ENCODE assay signal across 16 mouse cellular contexts in the genomic region with DNA sequence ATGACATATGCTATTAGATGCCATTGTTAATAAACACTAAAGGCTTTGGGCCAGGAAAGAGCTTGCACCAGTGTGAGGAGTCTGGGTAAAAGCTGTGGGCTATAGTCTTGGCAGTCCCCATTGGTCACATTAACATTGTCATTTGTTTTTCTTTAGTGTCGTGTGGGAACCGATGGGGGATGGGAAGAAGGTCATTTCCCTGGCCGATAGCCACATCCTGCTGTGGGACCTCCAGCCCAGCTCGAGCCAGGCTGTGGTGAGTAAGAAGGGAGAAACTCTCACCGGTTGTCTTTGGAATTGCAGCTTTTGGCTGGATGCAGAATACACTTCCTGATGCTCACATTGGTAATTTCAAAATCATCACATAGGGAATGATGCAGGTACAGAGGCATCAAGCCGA.
DNase-seq lines count a peak whose midpoint lies in the region; ATAC-seq and TF ChIP-seq lines count a peak whose summit lies in the region.
"Had no signal": no experiment of that assay in that cellular context is flagged by ENCODE, and none has a peak within 500 bp of the region (broad histone marks: within the 10 kb centered on the region; RNA-seq: fewer than 3 reads in every experiment).

No protein-coding gene starts in this region.

- intact Hi-C loops in heart, adult 2 months (cut with DNase I): no loop called here

- no peaks in the 10 kb centered on the region for H3K9me3 ChIP-seq in kidney, embryonic 15.5 days (replicated peaks)
- H3K9me3 ChIP-seq: embryonic facial prominence, embryonic 10.5 days; limb, embryonic 15.5 days; liver, embryonic 15.5 days; stomach, embryonic 15.5 days had no signal

- H3K9ac ChIP-seq in heart, adult 2 months (ENCODE audit: low read depth, low read length): no peak overlapping the region
- H3K9ac ChIP-seq in kidney, embryonic 15.5 days: no peak overlapping the region
- H3K9ac ChIP-seq: heart, embryonic 12.5 days; limb, embryonic 15.5 days; liver, embryonic 15.5 days; stomach, embryonic 15.5 days had no signal

- H3K27me3 ChIP-seq in heart, adult 2 months (ENCODE audit: control insufficient read depth, insufficient read depth, low read length): no peaks in the 10 kb centered on the region
- no peaks in the 10 kb centered on the region for H3K27me3 ChIP-seq in kidney, embryonic 15.5 days
- H3K27me3 ChIP-seq: heart, embryonic 12.5 days; limb, embryonic 15.5 days; liver, embryonic 15.5 days; stomach, embryonic 15.5 days had no signal

- no peak overlapping the region for H3K27ac ChIP-seq in heart, adult 2 months
- H3K27ac ChIP-seq in kidney, embryonic 15.5 days: no peak overlapping the region
- H3K27ac ChIP-seq: embryonic facial prominence, embryonic 10.5 days; kidney, postnatal 0 days; limb, embryonic 15.5 days; liver, embryonic 15.5 days; stomach, embryonic 15.5 days had no signal

- TF ChIP-seq POLR2A in heart, adult 2 months (IDR thresholded peaks at IDR 0.05; ENCODE audit: insufficient read depth, low read depth, low read length): no peak

- H3K4me2 ChIP-seq in kidney, embryonic 15.5 days: no peak overlapping the region
- H3K4me2 ChIP-seq: heart, embryonic 12.5 days; limb, embryonic 15.5 days; liver, embryonic 15.5 days; stomach, embryonic 15.5 days had no signal

- no peak for ATAC-seq in kidney, embryonic 15.5 days (replicated peaks; ENCODE audit: low FRiP score)
- ATAC-seq: inflammation-experienced regulatory T-cells, adult 6 months had no signal

- H3K79me2 ChIP-seq in heart, adult 2 months (replicated peaks; ENCODE audit: control insufficient read depth, insufficient read depth, low read length): no peaks in the 10 kb centered on the region

- 46% methylated on average over 6 of the region's 6 CpGs for WGBS in heart, adult 2 months
- 65% methylated on average over 6 of the region's 6 CpGs for WGBS in kidney, embryonic 15.5 days

- peak; percentile 50 for DNase-seq in heart, postnatal 4 days
- no peak for DNase-seq in heart, adult 2 months
- DNase-seq in kidney, postnatal 4 days: peak; percentile 31 to 45
- peak; percentile 21 for DNase-seq in adrenal gland, postnatal 25 days
- peak; percentile 7 for DNase-seq in lung, postnatal 36 days
- DNase-seq in cerebellum, postnatal 4 days (ENCODE audit: low spot score in 2 of 2): no peak
- DNase-seq: cerebellum, adult 8-10 months; thymus, adult 2 months had no signal

- TF ChIP-seq EP300 in heart, adult 2 months (IDR thresholded peaks at IDR 0.05; ENCODE audit: insufficient read depth, low read depth, low read length): no peak

- no peaks in the 10 kb centered on the region for H3K36me3 ChIP-seq in heart, adult 2 months (ENCODE audit: control insufficient read depth, insufficient read depth, low read length)
- H3K36me3 ChIP-seq in kidney, embryonic 15.5 days: no peaks in the 10 kb centered on the region
- H3K36me3 ChIP-seq: embryonic facial prominence, embryonic 10.5 days; heart, embryonic 12.5 days; liver, embryonic 15.5 days; stomach, embryonic 15.5 days had no signal

- H3K4me1 ChIP-seq in heart, adult 2 months (ENCODE audit: control insufficient read depth, insufficient read depth, low read length): no peaks in the 10 kb centered on the region
- no peaks in the 10 kb centered on the region for H3K4me1 ChIP-seq in kidney, embryonic 15.5 days
- H3K4me1 ChIP-seq: embryonic facial prominence, embryonic 10.5 days; heart, embryonic 12.5 days; limb, embryonic 15.5 days; liver, embryonic 15.5 days; stomach, embryonic 15.5 days had no signal

- TF ChIP-seq CTCF in heart, adult 2 months (IDR thresholded peaks at IDR 0.05): no peak

- no peak overlapping the region for H3K4me3 ChIP-seq in heart, adult 2 months
- H3K4me3 ChIP-seq in kidney, embryonic 15.5 days (replicated peaks): no peak overlapping the region
- H3K4me3 ChIP-seq: embryonic facial prominence, embryonic 10.5 days; heart, embryonic 12.5 days; limb, embryonic 15.5 days; liver, embryonic 15.5 days; stomach, embryonic 15.5 days had no signal

Comparison
In these comparisons a context has a peak if more than half of its experiments do, and no peak if none do; other contexts are left out.
1. DNase-seq: peak in heart, postnatal 4 days (single experiment), kidney, postnatal 4 days (2 of 2), adrenal gland, postnatal 25 days (single experiment) and lung, postnatal 36 days (single experiment); none in heart, adult 2 months (0 of 2) and cerebellum, postnatal 4 days (0 of 2).